Mouse (Mus musculus): ENCODE results near the gene Lbh. TPM values are rescaled to one million over a fixed set of nuclear protein-coding genes. Genes with fewer than 3 reads are reported as not detected.

Gene Lbh
- total and polyA plus RNA-seq, 3 experiments = 22.0 to 53.6 (median 26.3) TPM

GRCm38 (mm10) chr17:72938871-72939568 is 20.9 kb downstream of the Lbh start:
- DNase-seq = no peak

- no peak for DNase-seq
Observed at GRCm38 (mm10) chr17:72939569-72939899, 21.4 kb downstream of the Lbh start.

- DNase-seq = no peak
Observed at GRCm38 (mm10) chr17:72944368-72944767, 26.3 kb downstream of the Lbh start.

GRCm38 (mm10) chr17:72947111-72947859 is 29.2 kb downstream of the Lbh start:
- no peak for DNase-seq

- no peak for DNase-seq
Observed at GRCm38 (mm10) chr17:72948119-72948518, 30.0 kb downstream of the Lbh start.

- no peak for DNase-seq
Observed at GRCm38 (mm10) chr17:72949247-72949701, 31.2 kb downstream of the Lbh start.

GRCm38 (mm10) chr17:72951331-72951730 is 33.2 kb downstream of the Lbh start:
- no peak for DNase-seq

- no peak for DNase-seq
Observed at GRCm38 (mm10) chr17:72953811-72954685, 35.9 kb downstream of the Lbh start.

- no peak for DNase-seq
Observed at GRCm38 (mm10) chr17:72955534-72955933, 37.4 kb downstream of the Lbh start.

- no peak for DNase-seq
Observed at GRCm38 (mm10) chr17:72957016-72957415, 38.9 kb downstream of the Lbh start.

- no peak for DNase-seq
Observed at GRCm38 (mm10) chr17:72958886-72959285, 40.8 kb downstream of the Lbh start.

GRCm38 (mm10) chr17:72959497-72960039 is 41.5 kb downstream of the Lbh start:
- no peak for DNase-seq

- DNase-seq = no peak
Observed at GRCm38 (mm10) chr17:72960243-72960642, 42.1 kb downstream of the Lbh start.

- DNase-seq = no peak
Observed at GRCm38 (mm10) chr17:72960873-72961272, 42.8 kb downstream of the Lbh start.

GRCm38 (mm10) chr17:72961953-72962630 is 44.0 kb downstream of the Lbh start:
- no peak for DNase-seq

GRCm38 (mm10) chr17:72965687-72966086 is 47.6 kb downstream of the Lbh start:
- DNase-seq = no peak

GRCm38 (mm10) chr17:72966091-72966531 is 48.0 kb downstream of the Lbh start:
- no peak for DNase-seq

GRCm38 (mm10) chr17:72966878-72967277 is 48.8 kb downstream of the Lbh start:
- no peak for DNase-seq

GRCm38 (mm10) chr17:72967371-72968175 is 49.5 kb downstream of the Lbh start:
- DNase-seq = no peak

GRCm38 (mm10) chr17:72968666-72969065 is 50.6 kb downstream of the Lbh start:
- DNase-seq = no peak

All from adrenal gland, adult 2 months (tissue).